Mouse (Mus musculus) lung, embryonic 14.5 days (tissue): Measurements from ENCODE around the gene Lars2. TPM values are rescaled to one million over a fixed set of nuclear protein-coding genes. Genes with fewer than 3 reads are reported as not detected.
"Not testable (repeated sequence)": the region's sequence is repeated elsewhere in the genome, so short reads cannot be mapped to it uniquely, and the experiment has no call there.

Source experiments
- ATAC-seq: fragments of 200-750 bp; cut with Nextera tagmentation; 2 replicates; pipeline ENCODE4 v1.8.0; 2017; ENCODE audit warnings: mild to moderate bottlenecking, moderate TSS enrichment, moderate library complexity; ENCODE audit not compliant: insufficient read depth
- DNase-seq: peaks from one replicate; pipeline ENCODE4 v3.0.0-alpha.2; 2015
- H3K27ac ChIP-seq: fragments of 300-500 bp; sonication (generic); 2 replicates; pipeline ENCODE4 v1.5.1; 2014; ENCODE audit warnings: low read depth, mild to moderate bottlenecking, moderate library complexity
- H3K27me3 ChIP-seq: fragments of 300-500 bp; sonication (generic); 2 replicates; pipeline ENCODE4 v1.6.1; 2014; ENCODE audit warnings: low read length, control low read depth; ENCODE audit not compliant: insufficient read depth
- H3K36me3 ChIP-seq: fragments of 300-500 bp; sonication (generic); 2 replicates; pipeline ENCODE4 v1.6.1; 2014; ENCODE audit warnings: control low read depth; ENCODE audit not compliant: insufficient read depth
- H3K4me1 ChIP-seq: fragments of 300-500 bp; sonication (generic); 2 replicates; pipeline ENCODE4 v1.6.1; 2014; ENCODE audit warnings: antibody characterized with exemption, control low read depth; ENCODE audit not compliant: insufficient read depth
- H3K4me2 ChIP-seq: fragments of 300-500 bp; sonication (generic); 2 replicates; pipeline ENCODE4 v1.6.1; 2014; ENCODE audit warnings: mild to moderate bottlenecking
- H3K4me3 ChIP-seq: fragments of 300-500 bp; sonication (generic); 2 replicates; pipeline ENCODE4 v1.5.1; 2014; ENCODE audit warnings: low read depth, low read length
- H3K9ac ChIP-seq: fragments of 300-500 bp; sonication (generic); 2 replicates; pipeline ENCODE4 v1.6.1; 2014
- H3K9me3 ChIP-seq: fragments of 300-500 bp; sonication (generic); 2 replicates; pipeline ENCODE4 v1.6.1; 2016; ENCODE audit warnings: low read depth, low read length, control low read depth
- CTCF ChIP-seq: IDR thresholded peaks from 2 replicates; pipeline ENCODE4 v1.5.1; 2016; ENCODE audit warnings: antibody characterized with exemption, low read depth
- WGBS: fragments of 180-500 bp; shearing (Covaris S2); extraction: QIAGEN DNeasy Blood & Tissue Kit; methylation state at CpG from one replicate; pipeline ENCODE4 v1.1.7; 2014; 5-methylcytosine and 5-hydroxymethylcytosine counted together
- polyA plus RNA-seq: library from polyadenylated mRNA; unstranded; fragments of >200 nt; fragmentation: Nextera tagmentation; extraction: Ambion mirVana; gene quantifications from 2 replicates; pipeline ENCODE4 v1.2.1, GENCODE M21; 2014

Lars2 gene
- polyA plus RNA-seq, 1 experiment from 2014 or later: 1,263 TPM

DNA sequence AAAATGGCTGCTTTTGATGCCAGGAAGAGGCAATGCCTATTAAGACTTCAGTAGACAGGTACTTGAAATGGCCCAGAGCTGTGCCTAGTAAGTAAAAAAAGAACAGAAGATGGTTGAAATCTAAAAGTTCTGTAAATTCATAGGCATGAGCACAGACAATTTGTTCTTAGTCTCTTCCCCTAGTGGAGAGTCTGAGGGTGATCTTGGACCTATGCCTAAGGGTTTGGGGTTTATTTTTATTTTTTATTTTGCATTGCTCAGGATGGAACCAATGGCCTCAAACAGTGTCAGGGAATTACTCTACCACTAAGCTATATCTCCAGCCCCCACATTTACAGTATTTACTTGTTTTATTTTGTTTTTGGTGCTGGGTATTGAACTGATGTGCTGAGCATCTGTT is 909 bp downstream of the Lars2 start:
- H3K9ac ChIP-seq: peak overlapping the region; percentile 60; the same call in 1 of the 2 replicates
- TF ChIP-seq CTCF: peak; percentile 30; the same call in 1 of the 2 replicates
- peaks cover 10% of the 10 kb centered on the region for H3K36me3 ChIP-seq
- H3K4me3 ChIP-seq: peak overlapping the region; percentile 76
- H3K9me3 ChIP-seq: no peaks in the 10 kb centered on the region
- H3K4me1 ChIP-seq: 0 out of 2 replicates have a peak, but pooled peaks cover 3% of the 10 kb centered on the region
- ATAC-seq (no peak), DNase-seq (peak; percentile 51)
- H3K27me3 ChIP-seq: no peaks in the 10 kb centered on the region
- no peak overlapping the region for H3K27ac ChIP-seq
- H3K4me2 ChIP-seq: peak overlapping the region; percentile 82

DNA sequence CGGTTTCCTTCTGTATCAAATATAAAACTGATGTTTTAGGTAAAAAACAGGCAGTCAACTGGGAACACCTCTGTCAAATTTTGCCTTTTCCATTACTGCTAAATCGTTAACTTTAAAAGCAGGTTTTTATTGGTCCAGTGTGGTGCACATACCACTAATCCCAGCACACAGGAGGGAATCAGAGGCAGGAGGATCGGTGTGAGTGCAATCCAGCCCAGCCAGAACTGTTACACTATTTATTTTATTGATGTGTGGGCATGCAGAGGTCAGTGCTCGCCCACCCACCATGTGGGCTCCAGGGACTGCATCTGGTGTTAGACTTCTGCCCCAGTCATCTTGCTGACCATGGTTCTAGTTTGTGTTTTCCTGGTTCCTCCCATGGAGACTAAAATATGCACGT is 15.7 kb downstream of the Lars2 start:
- DNase-seq (no peak), ATAC-seq (no peak)
- Histone ChIP-seq H3K9ac (no peak overlapping the region), H3K4me2 (no peak overlapping the region), H3K27me3 (no peaks in the 10 kb centered on the region), H3K4me1 (no peaks in the 10 kb centered on the region), H3K4me3 (no peak overlapping the region), H3K27ac (no peak overlapping the region), H3K9me3 (no peaks in the 10 kb centered on the region), H3K36me3 (peaks cover 29% of the 10 kb centered on the region)
- no peak for TF ChIP-seq CTCF
- 60% methylated on average over 5 of the region's 5 CpGs for WGBS

DNA sequence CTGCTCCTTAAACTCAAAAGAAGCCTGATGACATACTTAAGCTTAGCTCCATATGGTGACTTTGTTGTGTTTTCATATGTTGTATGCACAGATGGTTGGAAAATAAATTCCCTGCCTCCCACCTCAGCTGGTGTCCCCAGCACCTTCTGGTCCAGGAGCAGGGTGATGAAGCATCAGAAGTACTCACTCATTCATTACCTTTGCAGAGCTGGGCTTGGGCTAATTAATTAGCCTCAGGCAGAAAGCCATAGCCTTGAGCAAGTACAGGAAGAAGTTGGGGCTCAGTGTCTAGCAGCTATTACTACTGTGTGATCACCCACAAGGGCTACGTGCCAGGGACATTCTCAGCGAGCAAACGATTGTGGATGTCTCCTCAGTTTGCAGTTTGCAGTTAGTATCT is 18.0 kb downstream of the Lars2 start:
- H3K27me3 ChIP-seq: no peaks in the 10 kb centered on the region
- H3K9me3 ChIP-seq: no peaks in the 10 kb centered on the region
- no peak overlapping the region for H3K27ac ChIP-seq
- 87% methylated on average over 3 of the region's 3 CpGs for WGBS
- no peak for ATAC-seq
- no peak overlapping the region for H3K9ac ChIP-seq
- peaks cover 14% of the 10 kb centered on the region for H3K36me3 ChIP-seq
- no peak overlapping the region for H3K4me3 ChIP-seq
- no peak overlapping the region for H3K4me2 ChIP-seq
- DNase-seq: no peak
- H3K4me1 ChIP-seq: no peaks in the 10 kb centered on the region
- no peak for TF ChIP-seq CTCF

DNA sequence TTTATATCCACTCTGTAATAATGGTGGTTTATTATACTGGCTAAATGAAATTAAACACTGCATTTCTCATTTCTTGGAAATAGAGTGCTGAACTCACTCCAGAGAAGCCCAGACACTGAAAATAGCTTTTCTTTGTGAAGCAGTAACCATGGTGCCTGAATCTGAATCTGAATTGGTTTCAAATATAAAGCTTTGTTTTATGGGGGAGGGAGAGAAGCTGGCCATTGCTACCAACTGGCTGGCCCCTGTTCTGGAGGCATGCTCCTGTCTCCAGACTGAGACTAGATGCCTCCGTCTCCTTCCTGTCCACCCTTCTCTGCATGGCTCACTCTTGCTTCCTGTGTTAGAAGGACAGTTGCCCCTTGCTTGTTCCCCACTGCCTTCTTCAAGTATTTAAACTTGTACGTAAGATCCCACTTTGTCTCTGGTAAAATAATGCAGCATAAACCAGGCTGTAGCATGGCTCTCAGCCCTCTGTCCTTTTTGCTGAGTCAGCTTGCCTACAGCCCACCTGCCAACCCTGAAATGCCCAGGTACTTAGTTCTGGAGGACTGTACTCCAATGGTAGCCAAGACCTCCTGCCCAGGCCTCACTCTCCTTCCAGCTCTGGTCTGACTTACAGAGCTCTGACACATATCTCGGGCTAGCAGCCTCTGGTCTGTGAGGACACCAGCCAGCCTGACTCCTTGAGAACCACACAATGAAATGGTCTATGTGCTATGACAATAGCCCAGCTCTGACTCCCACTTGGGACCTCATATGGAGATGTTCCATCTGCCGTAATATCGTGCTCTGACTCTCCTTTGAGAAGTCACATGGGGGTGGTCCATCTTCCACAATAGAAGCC is 18.8 kb downstream of the Lars2 start:
- Histone ChIP-seq H3K36me3 (peaks cover 12% of the 10 kb centered on the region), H3K4me2 (no peak overlapping the region), H3K27me3 (no peaks in the 10 kb centered on the region), H3K9me3 (no peaks in the 10 kb centered on the region), H3K27ac (no peak overlapping the region), H3K4me3 (no peak overlapping the region), H3K9ac (no peak overlapping the region), H3K4me1 (no peaks in the 10 kb centered on the region)
- TF ChIP-seq CTCF: no peak
- 79% methylated on average over 5 of the region's 5 CpGs for WGBS
- DNase-seq: no peak
- no peak for ATAC-seq

DNA sequence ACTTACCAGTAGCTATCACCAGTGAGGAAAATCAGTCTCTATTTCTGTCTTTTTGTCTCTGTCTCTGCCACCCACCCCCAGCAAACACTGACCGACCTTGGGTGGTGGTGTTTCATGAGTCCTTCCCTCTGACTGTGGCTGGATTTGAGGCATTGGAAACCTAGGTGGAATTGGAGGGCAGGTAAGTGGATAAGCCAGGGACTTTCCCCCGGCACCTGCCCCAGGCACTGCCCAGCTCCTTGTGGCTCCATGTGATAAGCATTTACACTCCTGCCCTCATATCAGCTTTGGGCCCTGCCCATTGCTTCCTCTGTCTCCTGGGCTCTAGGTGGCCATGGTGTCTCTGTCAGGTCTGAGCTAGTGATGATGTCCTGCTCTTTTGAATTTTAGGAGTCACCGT is 19.6 kb downstream of the Lars2 start:
- no peak for TF ChIP-seq CTCF
- Histone ChIP-seq H3K4me3 (no peak overlapping the region), H3K4me1 (no peaks in the 10 kb centered on the region), H3K36me3 (peaks cover 12% of the 10 kb centered on the region), H3K4me2 (no peak overlapping the region), H3K27me3 (no peaks in the 10 kb centered on the region), H3K9ac (no peak overlapping the region), H3K9me3 (no peaks in the 10 kb centered on the region), H3K27ac (no peak overlapping the region)
- WGBS: 90% methylated on average over 3 of the region's 3 CpGs
- ATAC-seq: no peak
- DNase-seq: no peak

DNA sequence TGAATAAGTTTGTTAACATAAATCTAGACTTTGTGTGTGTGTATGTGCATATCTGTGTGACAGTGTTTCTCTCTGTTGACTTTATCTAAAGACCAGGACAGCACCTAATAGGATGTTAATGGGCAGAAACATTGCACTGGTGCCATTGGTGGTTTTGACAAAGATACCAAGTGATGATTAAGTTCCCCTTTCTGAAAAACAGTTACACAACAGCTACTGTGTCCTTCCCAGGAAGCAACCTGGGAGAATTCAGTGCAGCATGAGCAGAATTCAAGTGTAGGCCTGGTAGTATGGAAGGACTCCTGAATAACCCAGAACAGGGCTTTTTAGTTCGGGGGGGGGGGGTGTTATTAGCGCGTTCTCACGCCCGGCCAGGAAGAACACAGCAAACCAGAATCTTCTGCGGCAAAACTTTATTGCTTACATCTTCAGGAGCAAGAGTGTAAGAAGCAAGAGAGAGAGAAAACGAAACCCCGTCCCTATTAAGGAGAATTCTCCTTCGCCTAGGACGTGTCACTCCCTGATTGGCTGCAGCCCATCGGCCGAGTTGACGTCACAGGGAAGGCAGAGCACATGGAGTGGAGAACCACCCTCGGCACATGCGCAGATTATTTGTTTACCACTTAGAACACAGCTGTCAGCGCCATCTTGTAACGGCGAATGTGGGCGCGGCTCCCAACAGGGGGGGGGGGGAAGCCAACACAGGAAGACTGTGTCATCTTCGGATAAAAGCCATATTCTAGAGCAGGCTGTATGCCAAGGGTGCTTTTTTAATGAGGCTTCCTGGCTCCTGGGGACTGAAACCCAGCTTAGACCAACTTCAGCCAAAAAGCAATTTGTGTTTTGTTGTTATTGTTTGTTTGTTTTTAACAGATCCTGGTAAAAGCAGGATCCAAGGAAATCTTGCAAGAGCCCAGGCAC is 21.6 kb downstream of the Lars2 start:
- not testable (repeated sequence) for H3K36me3 ChIP-seq, H3K4me1 ChIP-seq, H3K4me3 ChIP-seq, ATAC-seq, H3K27me3 ChIP-seq, H3K9ac ChIP-seq, H3K27ac ChIP-seq, DNase-seq, H3K9me3 ChIP-seq, H3K4me2 ChIP-seq
- 95% methylated on average over 12 of the region's 21 CpGs for WGBS
